Mouse (Mus musculus): ENCODE data around the gene Eef1akmt1. TPM values are rescaled to one million over a fixed set of nuclear protein-coding genes. Genes with fewer than 3 reads are reported as not detected.

The Eef1akmt1 gene
- polyA plus RNA-seq, 1 experiment from 2014 or later = 88.1 TPM

GRCm38 (mm10) chr14:57536820-57537219, 34.6 kb downstream of the Eef1akmt1 start:
- H3K27ac ChIP-seq (ENCODE audit: low read length) = no peak overlapping the region
- H3K36me3 ChIP-seq (ENCODE audit: insufficient read depth, low read length) = no peaks in the 10 kb centered on the region
- peaks cover 17% of the 10 kb centered on the region for H3K4me1 ChIP-seq (ENCODE audit: insufficient read depth, low read length)
- H3K9me3 ChIP-seq (ENCODE audit: low read length) = no peaks in the 10 kb centered on the region
- H3K27me3 ChIP-seq (ENCODE audit: insufficient read depth, low read length) = 0 out of 2 replicates have a peak, but pooled peaks cover 3% of the 10 kb centered on the region
- 0 out of 2 replicates have a peak overlapping the region, but pooled peaks have one; percentile 14 for H3K9ac ChIP-seq (replicated peaks; ENCODE audit: low read length)
- no peak overlapping the region for H3K4me2 ChIP-seq (replicated peaks; ENCODE audit: low read depth, low read length)
- no peak for ATAC-seq (ENCODE audit: low FRiP score, low TSS enrichment)
- WGBS = 57% methylated on average over 9 of the region's 9 CpGs
- H3K4me3 ChIP-seq (ENCODE audit: low read length) = no peak overlapping the region

GRCm38 (mm10) chr14:57535646-57536045, 35.8 kb downstream of the Eef1akmt1 start:
- Histone ChIP-seq H3K36me3 (ENCODE audit: insufficient read depth, low read length) (no peaks in the 10 kb centered on the region), H3K4me2 (replicated peaks; ENCODE audit: low read depth, low read length) (no peak overlapping the region), H3K27ac (ENCODE audit: low read length) (no peak overlapping the region), H3K9me3 (ENCODE audit: low read length) (no peaks in the 10 kb centered on the region), H3K9ac (replicated peaks; ENCODE audit: low read length) (no peak overlapping the region), H3K4me3 (ENCODE audit: low read length) (no peak overlapping the region), H3K27me3 (ENCODE audit: insufficient read depth, low read length) (0 out of 2 replicates have a peak, but pooled peaks cover 3% of the 10 kb centered on the region), H3K4me1 (ENCODE audit: insufficient read depth, low read length) (peaks cover 17% of the 10 kb centered on the region)
- 0 out of 2 replicates have a peak, but pooled peaks have one; percentile 17 for ATAC-seq (ENCODE audit: low FRiP score, low TSS enrichment)
- WGBS = 50% methylated on average over 6 of the region's 6 CpGs

- no peaks in the 10 kb centered on the region for H3K36me3 ChIP-seq (ENCODE audit: insufficient read depth, low read length)
- ATAC-seq (ENCODE audit: low FRiP score, low TSS enrichment) = peak; percentile 60
- no peaks in the 10 kb centered on the region for H3K9me3 ChIP-seq (ENCODE audit: low read length)
- H3K4me3 ChIP-seq (ENCODE audit: low read length) = no peak overlapping the region
- WGBS = 21% methylated on average over 8 of the region's 8 CpGs
- H3K4me2 ChIP-seq (replicated peaks; ENCODE audit: low read depth, low read length) = no peak overlapping the region
- H3K4me1 ChIP-seq (ENCODE audit: insufficient read depth, low read length) = peaks cover 17% of the 10 kb centered on the region
- H3K27ac ChIP-seq (ENCODE audit: low read length) = no peak overlapping the region
- H3K27me3 ChIP-seq (ENCODE audit: insufficient read depth, low read length) = 0 out of 2 replicates have a peak, but pooled peaks cover 3% of the 10 kb centered on the region
- no peak overlapping the region for H3K9ac ChIP-seq (replicated peaks; ENCODE audit: low read length)
Measured at GRCm38 (mm10) chr14:57534961-57535360, 36.5 kb downstream of the Eef1akmt1 start.

GRCm38 (mm10) chr14:57534346-57534745, 37.1 kb downstream of the Eef1akmt1 start:
- ATAC-seq (ENCODE audit: low FRiP score, low TSS enrichment) = no peak
- WGBS = 17% methylated on average over 5 of the region's 5 CpGs
- no peak overlapping the region for H3K4me2 ChIP-seq (replicated peaks; ENCODE audit: low read depth, low read length)
- no peak overlapping the region for H3K4me3 ChIP-seq (ENCODE audit: low read length)
- H3K9me3 ChIP-seq (ENCODE audit: low read length) = no peaks in the 10 kb centered on the region
- 0 out of 2 replicates have a peak, but pooled peaks cover 3% of the 10 kb centered on the region for H3K27me3 ChIP-seq (ENCODE audit: insufficient read depth, low read length)
- H3K9ac ChIP-seq (replicated peaks; ENCODE audit: low read length) = no peak overlapping the region
- H3K27ac ChIP-seq (ENCODE audit: low read length) = no peak overlapping the region
- H3K36me3 ChIP-seq (ENCODE audit: insufficient read depth, low read length) = no peaks in the 10 kb centered on the region
- peaks cover 21% of the 10 kb centered on the region for H3K4me1 ChIP-seq (ENCODE audit: insufficient read depth, low read length)

GRCm38 (mm10) chr14:57533841-57534240, 37.6 kb downstream of the Eef1akmt1 start:
- H3K36me3 ChIP-seq (ENCODE audit: insufficient read depth, low read length) = no peaks in the 10 kb centered on the region
- no peaks in the 10 kb centered on the region for H3K9me3 ChIP-seq (ENCODE audit: low read length)
- H3K4me2 ChIP-seq (replicated peaks; ENCODE audit: low read depth, low read length) = no peak overlapping the region
- ATAC-seq (ENCODE audit: low FRiP score, low TSS enrichment) = no peak
- 0 out of 2 replicates have a peak, but pooled peaks cover 3% of the 10 kb centered on the region for H3K27me3 ChIP-seq (ENCODE audit: insufficient read depth, low read length)
- H3K4me1 ChIP-seq (ENCODE audit: insufficient read depth, low read length) = peaks cover 21% of the 10 kb centered on the region
- no peak overlapping the region for H3K4me3 ChIP-seq (ENCODE audit: low read length)
- no peak overlapping the region for H3K9ac ChIP-seq (replicated peaks; ENCODE audit: low read length)
- no peak overlapping the region for H3K27ac ChIP-seq (ENCODE audit: low read length)
- 23% methylated on average over 11 of the region's 11 CpGs for WGBS

- Histone ChIP-seq H3K4me3 (ENCODE audit: low read length) (no peak overlapping the region), H3K36me3 (ENCODE audit: insufficient read depth, low read length) (no peaks in the 10 kb centered on the region), H3K9me3 (ENCODE audit: low read length) (no peaks in the 10 kb centered on the region), H3K27me3 (ENCODE audit: insufficient read depth, low read length) (0 out of 2 replicates have a peak, but pooled peaks cover 3% of the 10 kb centered on the region), H3K4me1 (ENCODE audit: insufficient read depth, low read length) (peaks cover 21% of the 10 kb centered on the region), H3K4me2 (replicated peaks; ENCODE audit: low read depth, low read length) (no peak overlapping the region), H3K27ac (ENCODE audit: low read length) (no peak overlapping the region), H3K9ac (replicated peaks; ENCODE audit: low read length) (no peak overlapping the region)
- WGBS = 41% methylated on average over 3 of the region's 3 CpGs
- ATAC-seq (ENCODE audit: low FRiP score, low TSS enrichment) = no peak
Measured at GRCm38 (mm10) chr14:57533214-57533613, 38.2 kb downstream of the Eef1akmt1 start.

DNA sequence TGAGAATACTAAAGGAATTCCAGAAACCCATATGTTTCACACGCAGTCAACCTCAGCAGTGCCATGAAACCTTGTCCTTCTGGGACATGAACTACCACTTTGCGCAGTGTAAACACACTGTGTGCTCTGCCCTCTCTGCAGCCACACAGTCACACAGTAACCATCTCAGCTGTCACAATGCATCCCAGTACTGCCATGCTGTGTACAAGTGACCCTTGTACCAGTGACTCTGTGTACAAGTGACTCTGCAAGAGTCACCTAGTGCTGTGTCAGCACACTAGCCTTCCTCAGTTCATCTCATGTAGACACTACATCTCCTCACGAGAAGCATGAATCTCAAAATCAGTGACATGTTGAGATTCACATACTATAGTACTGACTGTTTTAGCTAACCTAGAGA, 38.8 kb downstream of the Eef1akmt1 start:
- H3K9me3 ChIP-seq (ENCODE audit: low read length) = no peaks in the 10 kb centered on the region
- no peaks in the 10 kb centered on the region for H3K36me3 ChIP-seq (ENCODE audit: insufficient read depth, low read length)
- H3K27ac ChIP-seq (ENCODE audit: low read length) = no peak overlapping the region
- ATAC-seq (ENCODE audit: low FRiP score, low TSS enrichment) = no peak
- no peak overlapping the region for H3K4me2 ChIP-seq (replicated peaks; ENCODE audit: low read depth, low read length)
- peaks cover 21% of the 10 kb centered on the region for H3K4me1 ChIP-seq (ENCODE audit: insufficient read depth, low read length)
- no peak overlapping the region for H3K4me3 ChIP-seq (ENCODE audit: low read length)
- 89% methylated on average over 3 of the region's 3 CpGs for WGBS
- 0 out of 2 replicates have a peak, but pooled peaks cover 3% of the 10 kb centered on the region for H3K27me3 ChIP-seq (ENCODE audit: insufficient read depth, low read length)
- H3K9ac ChIP-seq (replicated peaks; ENCODE audit: low read length) = no peak overlapping the region

DNA sequence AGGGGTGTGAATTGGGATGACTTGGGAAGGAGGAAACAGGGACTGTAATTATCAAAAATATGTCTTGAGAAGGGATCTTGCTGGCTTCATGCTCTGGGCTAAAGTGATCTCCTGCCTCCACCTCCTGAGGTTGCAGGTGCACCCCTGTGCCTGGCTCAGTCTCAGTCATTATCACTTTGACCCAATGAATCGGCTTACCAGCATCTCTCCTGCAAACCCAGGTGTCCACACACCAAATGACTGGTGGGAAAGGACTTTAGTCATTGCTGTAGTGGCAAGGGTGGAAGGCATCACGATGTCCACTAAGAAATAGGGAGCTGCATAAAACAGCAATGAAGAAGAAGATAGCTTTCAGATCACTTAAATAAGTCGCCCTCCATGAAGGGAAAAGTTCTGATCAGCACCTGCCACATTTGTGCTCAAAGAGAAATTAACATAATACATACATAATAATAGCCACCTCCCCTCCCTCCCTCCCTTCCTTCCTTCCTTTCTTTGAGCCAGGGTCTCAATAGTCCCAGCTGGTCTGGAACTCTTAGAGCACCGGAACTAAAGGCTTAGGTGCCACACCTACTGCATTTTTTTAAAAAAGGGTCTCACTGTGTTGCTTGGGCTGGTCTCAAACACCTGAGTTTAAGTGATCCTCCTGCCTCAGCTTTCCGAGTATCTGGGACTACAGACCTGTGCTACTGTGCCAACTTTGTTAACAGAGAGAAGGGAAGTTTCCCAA, 41.5 kb downstream of the Eef1akmt1 start:
- WGBS = 66% methylated on average over 5 of the region's 5 CpGs

GRCm38 (mm10) chr14:57529086-57529785, 42.2 kb downstream of the Eef1akmt1 start:
- 45% methylated on average over 10 of the region's 10 CpGs for WGBS
- Histone ChIP-seq H3K9me3 (ENCODE audit: low read length) (no peaks in the 10 kb centered on the region), H3K4me3 (ENCODE audit: low read length) (no peak overlapping the region), H3K4me2 (replicated peaks; ENCODE audit: low read depth, low read length) (no peak overlapping the region), H3K27me3 (ENCODE audit: insufficient read depth, low read length) (peaks cover 7% of the 10 kb centered on the region; the same call in 1 of the 2 replicates), H3K9ac (replicated peaks; ENCODE audit: low read length) (no peak overlapping the region), H3K4me1 (ENCODE audit: insufficient read depth, low read length) (peaks cover 13% of the 10 kb centered on the region; the same call in 1 of the 2 replicates), H3K36me3 (ENCODE audit: insufficient read depth, low read length) (no peaks in the 10 kb centered on the region), H3K27ac (ENCODE audit: low read length) (no peak overlapping the region)
- no peak for ATAC-seq (ENCODE audit: low FRiP score, low TSS enrichment)

More for the DNA sequence above, 41.5 kb downstream of the Eef1akmt1 start:
- Histone ChIP-seq H3K9me3 (ENCODE audit: low read length) (no peaks in the 10 kb centered on the region), H3K27ac (ENCODE audit: low read length) (no peak overlapping the region), H3K27me3 (ENCODE audit: insufficient read depth, low read length) (0 out of 2 replicates have a peak, but pooled peaks cover 7% of the 10 kb centered on the region), H3K4me1 (ENCODE audit: insufficient read depth, low read length) (peaks cover 12% of the 10 kb centered on the region; the same call in 1 of the 2 replicates), H3K36me3 (ENCODE audit: insufficient read depth, low read length) (no peaks in the 10 kb centered on the region), H3K4me2 (replicated peaks; ENCODE audit: low read depth, low read length) (no peak overlapping the region), H3K9ac (replicated peaks; ENCODE audit: low read length) (no peak overlapping the region), H3K4me3 (ENCODE audit: low read length) (no peak overlapping the region)
- no peak for ATAC-seq (ENCODE audit: low FRiP score, low TSS enrichment)
